Mouse (Mus musculus) fat pad, adult 2 months (tissue): ENCODE measurements around the gene Tpst2.
"Not testable (repeated sequence)": the region's sequence is repeated elsewhere in the genome, so short reads cannot be mapped to it uniquely, and the experiment has no call there.

Experiments
- DNase-seq: peaks from one replicate; pipeline ENCODE4 v3.0.0-alpha.2; 2011; ENCODE audit warnings: low read depth, low spot score; ENCODE audit errors: extremely low read depth

Tpst2 gene

GRCm38 (mm10) chr5:112295564-112295963 lies 19.1 kb downstream of the Tpst2 start:
- DNase-seq = no peak

- DNase-seq = no peak
These were observed 20.1 kb downstream of the Tpst2 start for GRCm38 (mm10) chr5:112296404-112297181.

- no peak for DNase-seq
These were observed 20.8 kb downstream of the Tpst2 start for GRCm38 (mm10) chr5:112297257-112297656.

- DNase-seq = no peak
These were observed 21.9 kb downstream of the Tpst2 start for GRCm38 (mm10) chr5:112298226-112298988.

GRCm38 (mm10) chr5:112299399-112299798 lies 22.9 kb downstream of the Tpst2 start:
- DNase-seq = no peak

- DNase-seq = no peak
These were observed 23.6 kb downstream of the Tpst2 start for GRCm38 (mm10) chr5:112300112-112300511.

GRCm38 (mm10) chr5:112300721-112301308 lies 24.3 kb downstream of the Tpst2 start:
- no peak for DNase-seq

- no peak for DNase-seq
These were observed 25.2 kb downstream of the Tpst2 start for GRCm38 (mm10) chr5:112301694-112302093.

- DNase-seq = no peak
These were observed 25.8 kb downstream of the Tpst2 start for GRCm38 (mm10) chr5:112302310-112302709.

GRCm38 (mm10) chr5:112305842-112306241 lies 29.4 kb downstream of the Tpst2 start:
- DNase-seq = no peak

- no peak for DNase-seq
These were observed 36.9 kb downstream of the Tpst2 start for GRCm38 (mm10) chr5:112313222-112313885.

GRCm38 (mm10) chr5:112316468-112316867 lies 40.0 kb downstream of the Tpst2 start:
- no peak for DNase-seq

GRCm38 (mm10) chr5:112317328-112317727 lies 40.8 kb downstream of the Tpst2 start:
- DNase-seq = no peak

GRCm38 (mm10) chr5:112319343-112319742 lies 42.9 kb downstream of the Tpst2 start:
- not testable (repeated sequence) for DNase-seq

GRCm38 (mm10) chr5:112320379-112320778 lies 43.9 kb downstream of the Tpst2 start:
- no peak for DNase-seq

GRCm38 (mm10) chr5:112320936-112321335 lies 44.4 kb downstream of the Tpst2 start:
- no peak for DNase-seq

GRCm38 (mm10) chr5:112321376-112321775 lies 44.9 kb downstream of the Tpst2 start:
- DNase-seq = no peak

GRCm38 (mm10) chr5:112323246-112323645 lies 46.8 kb downstream of the Tpst2 start:
- no peak for DNase-seq

GRCm38 (mm10) chr5:112324637-112325545 lies 48.4 kb downstream of the Tpst2 start:
- no peak for DNase-seq
